Mouse (Mus musculus) adrenal gland, adult 10 weeks (tissue): ENCODE data around the gene 1700040F15Rik. TPM values are rescaled to one million over a fixed set of nuclear protein-coding genes. Genes with fewer than 3 reads are reported as not detected.

Source experiments
- polyA plus RNA-seq: library from polyadenylated mRNA; stranded (reverse); fragments of 350-450 nt; fragmentation: Illumina TruSeq; extraction: RNeasy Lipid Tissue Mini Kit (QIAGEN cat#74804); gene quantifications from one replicate; pipeline ENCODE4 v1.2.3, GENCODE M21; 2014; ENCODE audit warnings: low read depth, low replicate concordance

Gene 1700040F15Rik
- polyA plus RNA-seq, result not detected

DNA sequence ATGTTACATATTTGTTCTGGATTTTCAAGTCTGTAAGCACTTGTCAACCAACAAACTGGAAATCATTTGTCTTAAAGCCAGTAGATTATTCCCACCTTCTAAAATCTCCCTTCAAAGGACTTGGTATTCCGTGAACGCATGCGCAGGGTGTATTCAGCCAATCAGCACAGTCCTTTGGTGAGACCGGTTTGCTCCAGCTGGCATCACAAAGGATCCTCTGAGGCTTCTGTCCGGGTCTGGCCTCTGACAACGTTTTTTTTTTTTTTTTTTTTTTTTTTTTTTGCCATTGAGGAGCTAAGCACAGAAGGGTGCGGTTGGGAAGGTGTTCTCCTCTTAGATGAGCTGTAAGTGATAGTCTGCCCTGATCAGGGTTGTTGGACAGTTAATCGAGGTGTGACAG, at the start of gene 1700040F15Rik:
Gene 1700040F15Rik (plus strand): TSS at position 301 of the 400 bp plus-strand sequence.

